Mouse (Mus musculus): Measurements from ENCODE around the gene Metap2. TPM values are rescaled to one million over a fixed set of nuclear protein-coding genes. Genes with fewer than 3 reads are reported as not detected.

The Metap2 gene
- polyA plus RNA-seq, 1 experiment from 2014 or later = 137 TPM

GRCm38 (mm10) chr10:93938844-93939271 lies 42.0 kb upstream of the Metap2 start:
- DNase-seq (ENCODE audit: low spot score) (no peak), ATAC-seq (no peak)
- Histone ChIP-seq H3K36me3 (ENCODE audit: insufficient read depth, low read length) (no peaks in the 10 kb centered on the region), H3K27ac (ENCODE audit: low read length) (no peak overlapping the region), H3K4me1 (ENCODE audit: insufficient read depth, low read depth, low read length) (no peaks in the 10 kb centered on the region), H3K9me3 (ENCODE audit: low read length) (no peaks in the 10 kb centered on the region), H3K27me3 (replicated peaks; ENCODE audit: insufficient read depth, low read length) (no peaks in the 10 kb centered on the region), H3K4me2 (replicated peaks; ENCODE audit: low read depth, low read length) (no peak overlapping the region), H3K4me3 (ENCODE audit: low read depth, low read length) (no peak overlapping the region), H3K9ac (replicated peaks; ENCODE audit: low read depth) (no peak overlapping the region)
- 86% methylated on average over 20 of the region's 20 CpGs for WGBS
- TF ChIP-seq CTCF (IDR thresholded peaks at IDR 0.05) (no peak), EP300 (IDR thresholded peaks at IDR 0.05) (no peak)

- Histone ChIP-seq H3K27ac (ENCODE audit: low read length) (no peak overlapping the region), H3K4me1 (ENCODE audit: insufficient read depth, low read depth, low read length) (no peaks in the 10 kb centered on the region), H3K4me3 (ENCODE audit: low read depth, low read length) (no peak overlapping the region), H3K9ac (replicated peaks; ENCODE audit: low read depth) (no peak overlapping the region), H3K9me3 (ENCODE audit: low read length) (no peaks in the 10 kb centered on the region), H3K27me3 (replicated peaks; ENCODE audit: insufficient read depth, low read length) (no peaks in the 10 kb centered on the region), H3K36me3 (ENCODE audit: insufficient read depth, low read length) (no peaks in the 10 kb centered on the region), H3K4me2 (replicated peaks; ENCODE audit: low read depth, low read length) (no peak overlapping the region)
- TF ChIP-seq CTCF (IDR thresholded peaks at IDR 0.05) (no peak), EP300 (IDR thresholded peaks at IDR 0.05) (no peak)
- DNase-seq (ENCODE audit: low spot score) = peak; percentile 83
- WGBS = 19% methylated on average over 9 of the region's 9 CpGs
- peak; percentile 88 for ATAC-seq
These were observed 37.1 kb upstream of the Metap2 start for GRCm38 (mm10) chr10:93933980-93934379.

- TF ChIP-seq CTCF (IDR thresholded peaks at IDR 0.05) (no peak), EP300 (IDR thresholded peaks at IDR 0.05) (no peak)
- Histone ChIP-seq H3K9ac (replicated peaks; ENCODE audit: low read depth) (no peak overlapping the region), H3K9me3 (ENCODE audit: low read length) (no peaks in the 10 kb centered on the region), H3K4me2 (replicated peaks; ENCODE audit: low read depth, low read length) (no peak overlapping the region), H3K27me3 (replicated peaks; ENCODE audit: insufficient read depth, low read length) (no peaks in the 10 kb centered on the region), H3K36me3 (ENCODE audit: insufficient read depth, low read length) (no peaks in the 10 kb centered on the region), H3K4me1 (ENCODE audit: insufficient read depth, low read depth, low read length) (no peaks in the 10 kb centered on the region), H3K4me3 (ENCODE audit: low read depth, low read length) (no peak overlapping the region), H3K27ac (ENCODE audit: low read length) (no peak overlapping the region)
- peak; percentile 36 for DNase-seq (ENCODE audit: low spot score)
- ATAC-seq = peak; percentile 26; the same call in 1 of the 2 replicates
- WGBS = 34% methylated on average over 5 of the region's 5 CpGs
These were observed 36.0 kb upstream of the Metap2 start for GRCm38 (mm10) chr10:93932861-93933260.

GRCm38 (mm10) chr10:93932020-93932419 lies 35.1 kb upstream of the Metap2 start:
- H3K27ac ChIP-seq (ENCODE audit: low read length) = no peak overlapping the region
- WGBS = 64% methylated on average over 5 of the region's 5 CpGs

GRCm38 (mm10) chr10:93931431-93931830 lies 34.5 kb upstream of the Metap2 start:
- Histone ChIP-seq H3K36me3 (ENCODE audit: insufficient read depth, low read length) (no peaks in the 10 kb centered on the region), H3K27me3 (replicated peaks; ENCODE audit: insufficient read depth, low read length) (no peaks in the 10 kb centered on the region), H3K27ac (ENCODE audit: low read length) (no peak overlapping the region), H3K4me2 (replicated peaks; ENCODE audit: low read depth, low read length) (no peak overlapping the region), H3K4me3 (ENCODE audit: low read depth, low read length) (no peak overlapping the region), H3K9ac (replicated peaks; ENCODE audit: low read depth) (no peak overlapping the region), H3K4me1 (ENCODE audit: insufficient read depth, low read depth, low read length) (no peaks in the 10 kb centered on the region), H3K9me3 (ENCODE audit: low read length) (no peaks in the 10 kb centered on the region)
- no peak for TF ChIP-seq CTCF (IDR thresholded peaks at IDR 0.05)
- TF ChIP-seq EP300 (IDR thresholded peaks at IDR 0.05) = no peak
- DNase-seq (ENCODE audit: low spot score) (no peak), ATAC-seq (no peak)
- WGBS = 68% methylated on average over 9 of the region's 9 CpGs

More at GRCm38 (mm10) chr10:93932020-93932419, 35.1 kb upstream of the Metap2 start:
- no peak overlapping the region for H3K4me3 ChIP-seq (ENCODE audit: low read depth, low read length)
- ATAC-seq = no peak
- TF ChIP-seq EP300 (IDR thresholded peaks at IDR 0.05) (no peak), CTCF (IDR thresholded peaks at IDR 0.05) (no peak)
- no peaks in the 10 kb centered on the region for H3K27me3 ChIP-seq (replicated peaks; ENCODE audit: insufficient read depth, low read length)
- no peak overlapping the region for H3K4me2 ChIP-seq (replicated peaks; ENCODE audit: low read depth, low read length)
- DNase-seq (ENCODE audit: low spot score) = no peak
- no peaks in the 10 kb centered on the region for H3K36me3 ChIP-seq (ENCODE audit: insufficient read depth, low read length)
- H3K4me1 ChIP-seq (ENCODE audit: insufficient read depth, low read depth, low read length) = no peaks in the 10 kb centered on the region
- H3K9me3 ChIP-seq (ENCODE audit: low read length) = no peaks in the 10 kb centered on the region
- no peak overlapping the region for H3K9ac ChIP-seq (replicated peaks; ENCODE audit: low read depth)

GRCm38 (mm10) chr10:93930236-93930824 lies 33.4 kb upstream of the Metap2 start:
- Histone ChIP-seq H3K9me3 (ENCODE audit: low read length) (no peaks in the 10 kb centered on the region), H3K9ac (replicated peaks; ENCODE audit: low read depth) (no peak overlapping the region), H3K4me3 (ENCODE audit: low read depth, low read length) (no peak overlapping the region), H3K4me2 (replicated peaks; ENCODE audit: low read depth, low read length) (no peak overlapping the region), H3K36me3 (ENCODE audit: insufficient read depth, low read length) (no peaks in the 10 kb centered on the region), H3K27me3 (replicated peaks; ENCODE audit: insufficient read depth, low read length) (no peaks in the 10 kb centered on the region), H3K27ac (ENCODE audit: low read length) (no peak overlapping the region), H3K4me1 (ENCODE audit: insufficient read depth, low read depth, low read length) (no peaks in the 10 kb centered on the region)
- ATAC-seq (no peak), DNase-seq (ENCODE audit: low spot score) (no peak)
- WGBS = 58% methylated on average over 4 of the region's 4 CpGs
- TF ChIP-seq CTCF (IDR thresholded peaks at IDR 0.05) (no peak), EP300 (IDR thresholded peaks at IDR 0.05) (no peak)
